Mouse (Mus musculus) CH12.LX (cell line): Measurements from ENCODE around the gene Fktn. TPM values are rescaled to one million over a fixed set of nuclear protein-coding genes. Genes with fewer than 3 reads are reported as not detected.

Source experiments
- DNase-seq: peaks from one replicate; pipeline ENCODE4 v3.0.0-alpha.2; 2013; ENCODE audit errors: extremely low read depth
- H3K27ac ChIP-seq: 2 replicates; pipeline ENCODE4 v1.5.1; 2012; ENCODE audit warnings: low read depth, mild to moderate bottlenecking, control low read depth, moderate library complexity; ENCODE audit not compliant: insufficient read depth
- H3K27me3 ChIP-seq: replicated peaks from 2 replicates; pipeline ENCODE3; 2012; ENCODE audit warnings: inconsistent platforms
- H3K36me3 ChIP-seq, 2 experiments: replicated peaks in 1 of 2; 2 replicates each; pipeline versions ENCODE3 to v1.6.1; 2012; ENCODE audit warnings: inconsistent platforms in 1 of 2, low read length in 1 of 2, mild to moderate bottlenecking in 1 of 2, mixed read lengths in 1 of 2, moderate library complexity in 1 of 2; ENCODE audit not compliant: control insufficient read depth in 1 of 2, insufficient read depth in 1 of 2
- H3K4me1 ChIP-seq, 2 experiments: 2 replicates each; pipeline ENCODE4 v1.6.1; 2012; ENCODE audit warnings: inconsistent platforms in 1 of 2, moderate library complexity in 1 of 2; ENCODE audit not compliant: insufficient read depth in 2 of 2, control insufficient read depth in 1 of 2
- H3K4me2 ChIP-seq: 2 replicates; pipeline ENCODE4 v1.6.1; 2012; ENCODE audit warnings: low read depth, mild to moderate bottlenecking, control low read depth; ENCODE audit not compliant: poor library complexity, insufficient read depth, severe bottlenecking
- H3K4me3 ChIP-seq, 3 experiments: fragments of 150-350 bp in 1 of 3; sonication (generic) in 1 of 3; replicated peaks in 1 of 3; 2 replicates each; pipeline versions ENCODE3 to v1.5.1; 2011 to 2012; ENCODE audit warnings: low read depth in 2 of 3, low read length in 2 of 3, mild to moderate bottlenecking in 2 of 3, moderate library complexity in 2 of 3, control low read depth in 1 of 3, improper control_type of control experiment in 1 of 3, inconsistent platforms in 1 of 3, mixed read lengths in 1 of 3; ENCODE audit not compliant: poor library complexity in 1 of 3
- H3K79me2 ChIP-seq: replicated peaks from 2 replicates; pipeline ENCODE4 v1.6.1; 2012; ENCODE audit warnings: mild to moderate bottlenecking, moderate library complexity; ENCODE audit not compliant: control insufficient read depth, poor library complexity, insufficient read depth, severe bottlenecking; ENCODE audit errors: extremely low read depth
- H3K9ac ChIP-seq: 2 replicates; pipeline ENCODE4 v1.6.1; 2012; ENCODE audit warnings: low read depth, mild to moderate bottlenecking, control low read depth, moderate library complexity; ENCODE audit not compliant: insufficient read depth
- H3K9me3 ChIP-seq: replicated peaks from 2 replicates; pipeline ENCODE3; 2012; ENCODE audit warnings: low read length, inconsistent platforms, mixed read lengths
- BHLHE40 ChIP-seq: IDR thresholded peaks from 2 replicates; pipeline ENCODE4 v1.6.1; 2011; ENCODE audit warnings: mild to moderate bottlenecking, low read depth, low read length, improper control_type of control experiment
- CHD1 ChIP-seq: IDR thresholded peaks from 2 replicates; pipeline ENCODE4 v1.6.1; 2012; ENCODE audit warnings: low read depth, low read length, improper control_type of control experiment, inconsistent platforms
- CTCF ChIP-seq, 2 experiments: IDR thresholded peaks in 1 of 2; conservative IDR thresholded peaks in 1 of 2; 2 replicates each; pipeline ENCODE4 v1.5.1; 2011 to 2012; ENCODE audit warnings: low read depth in 2 of 2, low read length in 2 of 2, improper control_type of control experiment in 1 of 2, inconsistent platforms in 1 of 2, mild to moderate bottlenecking in 1 of 2, moderate library complexity in 1 of 2
- E2F4 ChIP-seq: IDR thresholded peaks from 2 replicates; pipeline ENCODE4 v1.6.1; 2011; ENCODE audit warnings: low read depth, low read length, improper control_type of control experiment; ENCODE audit not compliant: insufficient replicate concordance
- ELF1 ChIP-seq: IDR thresholded peaks from 2 replicates; pipeline ENCODE4 v1.6.1; 2014; ENCODE audit warnings: low read depth, mild to moderate bottlenecking, inconsistent platforms, low read length, improper control_type of control experiment
- EP300 ChIP-seq: IDR thresholded peaks from 2 replicates; pipeline ENCODE4 v1.6.1; 2011; ENCODE audit warnings: low read length, improper control_type of control experiment
- ETS1 ChIP-seq: conservative IDR thresholded peaks from 2 replicates; pipeline ENCODE4 v1.6.1; 2012; ENCODE audit warnings: low read depth, mild to moderate bottlenecking, inconsistent platforms, low read length, improper control_type of control experiment, moderate library complexity
- GABPA ChIP-seq: IDR thresholded peaks from 2 replicates; pipeline ENCODE4 v1.6.1; 2012; ENCODE audit warnings: low read depth, low read length, improper control_type of control experiment, inconsistent platforms; ENCODE audit not compliant: insufficient replicate concordance
- HCFC1 ChIP-seq: IDR thresholded peaks from 2 replicates; pipeline ENCODE4 v1.6.1; 2012; ENCODE audit warnings: low read depth, mild to moderate bottlenecking, inconsistent platforms, low read length, improper control_type of control experiment
- JUND ChIP-seq: conservative IDR thresholded peaks from 2 replicates; pipeline ENCODE4 v1.6.1; 2011; ENCODE audit warnings: low read depth, low read length, improper control_type of control experiment
- KAT2A ChIP-seq: IDR thresholded peaks from 2 replicates; pipeline ENCODE4 v1.6.1; 2012; ENCODE audit warnings: low read length, improper control_type of control experiment, inconsistent platforms; ENCODE audit not compliant: insufficient replicate concordance
- MAZ ChIP-seq: IDR thresholded peaks from 2 replicates; pipeline ENCODE4 v1.6.1; 2012; ENCODE audit warnings: low read depth, mild to moderate bottlenecking, inconsistent platforms, low read length, improper control_type of control experiment, moderate library complexity
- MEF2A ChIP-seq: IDR thresholded peaks from 2 replicates; pipeline ENCODE4 v1.6.1; 2014; ENCODE audit warnings: low read depth, mild to moderate bottlenecking, inconsistent platforms, low read length, improper control_type of control experiment, borderline replicate concordance
- MXI1 ChIP-seq: IDR thresholded peaks from 2 replicates; pipeline ENCODE4 v1.6.1; 2011; ENCODE audit warnings: mild to moderate bottlenecking, low read depth, low read length, improper control_type of control experiment
- NRF1 ChIP-seq: IDR thresholded peaks from 2 replicates; pipeline ENCODE4 v1.6.1; 2014; ENCODE audit warnings: low read depth, mild to moderate bottlenecking, inconsistent platforms, low read length, improper control_type of control experiment, moderate library complexity
- PAX5 ChIP-seq: IDR thresholded peaks from 2 replicates; pipeline ENCODE4 v1.6.1; 2012; ENCODE audit warnings: low read length, inconsistent platforms, mixed read lengths
- POLR2A ChIP-seq: IDR thresholded peaks from 2 replicates; pipeline ENCODE4 v1.6.1; 2011; ENCODE audit warnings: low read depth, mild to moderate bottlenecking, improper control_type of control experiment, low read length
- RAD21 ChIP-seq: IDR thresholded peaks from 2 replicates; pipeline ENCODE4 v1.6.1; 2011; ENCODE audit warnings: low read depth, mild to moderate bottlenecking, low read length, improper control_type of control experiment, moderate library complexity
- RCOR1 ChIP-seq: conservative IDR thresholded peaks from 2 replicates; pipeline ENCODE4 v1.6.1; 2012; ENCODE audit warnings: low read depth, mild to moderate bottlenecking, inconsistent platforms, low read length, improper control_type of control experiment
- TCF12 ChIP-seq: IDR thresholded peaks from 2 replicates; pipeline ENCODE4 v1.6.1; 2014; ENCODE audit warnings: low read depth, mild to moderate bottlenecking, inconsistent platforms, low read length, improper control_type of control experiment
- USF2 ChIP-seq: conservative IDR thresholded peaks from 2 replicates; pipeline ENCODE4 v1.6.1; 2011; ENCODE audit warnings: low read depth, low read length, improper control_type of control experiment
- ZKSCAN1 ChIP-seq: IDR thresholded peaks from 2 replicates; pipeline ENCODE4 v1.6.1; 2012; ENCODE audit warnings: low read depth, inconsistent platforms, low read length, improper control_type of control experiment, borderline replicate concordance
- ZNF384 ChIP-seq: IDR thresholded peaks from 2 replicates; pipeline ENCODE4 v1.6.1; 2012; ENCODE audit warnings: low read depth, low read length, improper control_type of control experiment, inconsistent platforms
- dilution Hi-C: fragments of 300-500 bp; cut with MboI; formaldehyde crosslinking; loops from 2 replicates; pipeline ENCODE4 v1.14.3; 2020; ENCODE audit warnings: low sequenced_read_pairs; ENCODE audit not compliant: extremely low pct_unique_long_range_greater_than_20kb, extremely low pct_ligation_motif_present
- in situ Hi-C: fragments of 300-500 bp; cut with MboI; formaldehyde crosslinking; loops from 3 replicates; pipeline ENCODE4 v1.14.3; 2019; ENCODE audit warnings: low sequenced_read_pairs, low pct_ligation_motif_present, low pct_unique_long_range_greater_than_20kb, mixed read lengths
- polyA plus RNA-seq: library from polyadenylated mRNA; unstranded; fragments of >175 nt; gene quantifications from 2 replicates; pipeline ENCODE4 v1.2.1, GENCODE M21; 2012; ENCODE audit warnings: low read depth; ENCODE audit not compliant: insufficient read length
- total RNA-seq, 2 experiments: library from RNA; depleted of rRNA; stranded (reverse); fragments of 300-350 nt in 1 of 2; fragments of >200 nt in 1 of 2; gene quantifications; 2 replicates each; pipeline ENCODE4 v1.2.3; 2012 to 2014

Fktn gene
- total and polyA plus RNA-seq, 3 experiments, result 4.8 to 7.5 (median 5.5) TPM

GRCm38 (mm10) chr4:53718261-53718660, 4.5 kb downstream of the Fktn start:
- in situ Hi-C loops (loop anchor here (10.0 kb wide), 1 partner anchor 93 kb away; no protein-coding TSS in a partner anchor), dilution Hi-C loops (no loop called here)
- H3K79me2 ChIP-seq, result peaks cover 2% of the 10 kb centered on the region; the same call in 1 of the 2 replicates
- H3K4me3 ChIP-seq, result no peak overlapping the region
- TF ChIP-seq ETS1, result peak; percentile 41
- TF ChIP-seq EP300, result peak; percentile 35
- TF ChIP-seq BHLHE40, result peak; percentile 77
- TF ChIP-seq MEF2A, result no peak
- no peak for TF ChIP-seq MAZ
- TF ChIP-seq RAD21, result no peak
- TF ChIP-seq JUND, result no peak
- TF ChIP-seq MXI1, result no peak
- no peak for TF ChIP-seq NRF1
- no peak overlapping the region for H3K9ac ChIP-seq
- H3K9me3 ChIP-seq, result no peaks in the 10 kb centered on the region
- H3K4me1 ChIP-seq, result peaks cover 6 to 43% of the 10 kb centered on the region in 2 experiments; a peak in 3 of 4 replicates
- no peaks in the 10 kb centered on the region for H3K27me3 ChIP-seq
- H3K36me3 ChIP-seq, result peaks cover 4 to 36% of the 10 kb centered on the region in 2 experiments
- no peak overlapping the region for H3K27ac ChIP-seq
- no peak overlapping the region for H3K4me2 ChIP-seq
- no peak for DNase-seq

DNA sequence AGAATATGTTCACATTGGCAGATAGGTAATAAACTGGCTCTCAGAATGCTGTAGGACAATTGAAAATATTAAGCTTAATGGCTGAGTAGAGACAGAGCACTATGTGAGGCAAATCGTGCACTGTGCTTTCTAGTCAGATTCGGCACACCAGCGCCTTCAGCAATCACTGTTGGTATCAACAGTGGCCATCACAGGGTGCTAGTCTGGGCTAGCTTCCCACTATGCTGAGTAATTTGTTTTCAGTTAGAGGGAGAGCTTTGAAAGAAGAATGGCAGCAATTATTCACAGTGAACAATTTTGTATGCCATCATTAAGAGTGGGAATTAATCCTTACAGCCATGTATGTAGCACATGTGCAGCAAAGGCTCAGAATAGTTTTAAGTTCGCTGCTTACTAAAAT, 8.7 kb downstream of the Fktn start:
- no peak overlapping the region for H3K4me2 ChIP-seq
- TF ChIP-seq HCFC1, result no peak
- TF ChIP-seq E2F4, result no peak
- TF ChIP-seq ZKSCAN1, result no peak
- TF ChIP-seq BHLHE40, result no peak
- no peak for TF ChIP-seq PAX5
- TF ChIP-seq USF2, result no peak
- no peak for TF ChIP-seq RCOR1
- no peak for TF ChIP-seq ZNF384
- no peak for TF ChIP-seq ELF1
- TF ChIP-seq POLR2A, result no peak
- TF ChIP-seq CHD1, result no peak
- no peak for TF ChIP-seq KAT2A
- TF ChIP-seq GABPA, result no peak
- no peak for TF ChIP-seq MXI1
- no peak for TF ChIP-seq TCF12
- no peak for TF ChIP-seq CTCF (conservative IDR thresholded peaks at IDR 0.05 in 1 of 2, IDR thresholded peaks at IDR 0.05 in 1 of 2; ENCODE audit: low read depth in 2 of 2, low read length in 2 of 2)
- no peak for TF ChIP-seq ETS1
- TF ChIP-seq JUND, result no peak
- TF ChIP-seq EP300, result no peak
- in situ Hi-C loops (no loop called here), dilution Hi-C loops (no loop called here)
- no peak for DNase-seq
- no peaks in the 10 kb centered on the region for H3K9me3 ChIP-seq
- no peak overlapping the region for H3K9ac ChIP-seq
- peaks cover 6 to 44% of the 10 kb centered on the region in 2 experiments for H3K36me3 ChIP-seq
- no peak overlapping the region for H3K4me3 ChIP-seq
- H3K27ac ChIP-seq, result no peak overlapping the region
- peaks cover 5 to 15% of the 10 kb centered on the region in 2 experiments; a peak in 3 of 4 replicates for H3K4me1 ChIP-seq
- H3K79me2 ChIP-seq, result no peaks in the 10 kb centered on the region
- H3K27me3 ChIP-seq, result no peaks in the 10 kb centered on the region
